Mouse (Mus musculus): ENCODE data around the gene Alpk3. TPM values are rescaled to one million over a fixed set of nuclear protein-coding genes. Genes with fewer than 3 reads are reported as not detected.

Alpk3 gene
- total RNA-seq (2021): 100 to 1,000 TPM; 104 to 110 TPM
- long read RNA-seq, experiment 1, full-length matches to known transcripts: 10 of 56 reads
- long read RNA-seq, experiment 1, partial matches to known transcripts: 36 of 56 reads
- long read RNA-seq, experiment 1, other reads (novel, unspliced or antisense): 10 of 56 reads
- long read RNA-seq, experiment 2, full-length matches to known transcripts: 9 of 64 reads
- long read RNA-seq, experiment 2, partial matches to known transcripts: 43 of 64 reads
- long read RNA-seq, experiment 2, other reads (novel, unspliced or antisense): 12 of 64 reads

GRCm38 (mm10) chr7:81057471-81057870 lies at the start of gene Alpk3:
Alpk3 (plus strand) TSS chr7:81057600.
- DNase-seq: peak; percentile 62

GRCm38 (mm10) chr7:81008285-81008684 lies 49.1 kb upstream of the Alpk3 start:
- no peak for DNase-seq

GRCm38 (mm10) chr7:81011576-81011975 lies 45.8 kb upstream of the Alpk3 start:
- DNase-seq: no peak

- no peak for DNase-seq
Measured at GRCm38 (mm10) chr7:81020307-81020706, 37.1 kb upstream of the Alpk3 start.

- no peak for DNase-seq
Measured at GRCm38 (mm10) chr7:81022731-81023130, 34.7 kb upstream of the Alpk3 start.

- no peak for DNase-seq
Measured at GRCm38 (mm10) chr7:81024118-81024517, 33.3 kb upstream of the Alpk3 start.

- no peak for DNase-seq
Measured at GRCm38 (mm10) chr7:81024651-81025050, 32.7 kb upstream of the Alpk3 start.

- DNase-seq: no peak
Measured at GRCm38 (mm10) chr7:81025751-81026150, 31.6 kb upstream of the Alpk3 start.

GRCm38 (mm10) chr7:81039711-81040110 lies 17.7 kb upstream of the Alpk3 start:
- no peak for DNase-seq

GRCm38 (mm10) chr7:81043023-81043620 lies 14.3 kb upstream of the Alpk3 start:
- DNase-seq: no peak

GRCm38 (mm10) chr7:81047847-81048246 lies 9.6 kb upstream of the Alpk3 start:
- DNase-seq: no peak

- no peak for DNase-seq
Measured at GRCm38 (mm10) chr7:81048513-81048912, 8.9 kb upstream of the Alpk3 start.

- DNase-seq: no peak
Measured at GRCm38 (mm10) chr7:81049966-81050365, 7.4 kb upstream of the Alpk3 start.

- DNase-seq: no peak
Measured at GRCm38 (mm10) chr7:81055709-81056370, 1.6 kb upstream of the Alpk3 start.

- no peak for DNase-seq
Measured at GRCm38 (mm10) chr7:81057901-81058711, 706 bp downstream of the Alpk3 start.

GRCm38 (mm10) chr7:81058712-81059154 lies 1.3 kb downstream of the Alpk3 start:
- no peak for DNase-seq

- no peak for DNase-seq
Measured at GRCm38 (mm10) chr7:81059388-81059787, 2.0 kb downstream of the Alpk3 start.

- no peak for DNase-seq
Measured at GRCm38 (mm10) chr7:81060908-81061307, 3.5 kb downstream of the Alpk3 start.

GRCm38 (mm10) chr7:81061936-81062335 lies 4.5 kb downstream of the Alpk3 start:
- DNase-seq: peak; percentile 31

- DNase-seq: no peak
Measured at GRCm38 (mm10) chr7:81063332-81063731, 5.9 kb downstream of the Alpk3 start.

GRCm38 (mm10) chr7:81066714-81067113 lies 9.3 kb downstream of the Alpk3 start:
- DNase-seq: no peak

- peak; percentile 66 for DNase-seq
Measured at GRCm38 (mm10) chr7:81072463-81072862, 15.1 kb downstream of the Alpk3 start.

- no peak for DNase-seq
Measured at GRCm38 (mm10) chr7:81073273-81073672, 15.9 kb downstream of the Alpk3 start.

All from gastrocnemius, postnatal 10 days (tissue).